Mouse (Mus musculus) embryo, embryonic 11 days (tissue): ENCODE results near the gene Cant1.

Experiments
- DNase-seq: peaks from one replicate; pipeline ENCODE4 v3.0.0-alpha.2; 2015

Gene Cant1

DNA sequence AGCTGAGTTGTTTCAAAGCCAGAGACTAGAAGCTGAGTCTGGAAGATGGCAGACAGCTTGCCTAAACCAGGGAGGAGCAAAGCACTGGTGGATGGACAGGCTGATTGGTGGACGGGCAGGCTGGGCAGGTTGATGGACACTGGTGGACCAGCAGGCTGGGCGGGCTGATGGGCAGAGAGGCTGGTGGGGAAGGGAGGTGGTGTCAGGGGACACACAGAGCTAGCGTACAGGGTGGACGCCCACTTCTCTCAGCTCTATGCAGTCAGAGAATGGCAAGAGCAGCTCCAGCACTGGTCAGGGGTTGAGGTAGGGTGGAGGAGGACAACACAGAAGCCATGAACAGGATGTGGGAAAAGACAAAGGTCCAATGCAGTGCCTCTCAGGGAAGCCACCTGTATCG, 49.6 kb downstream of the Cant1 start:
- DNase-seq = no peak

DNA sequence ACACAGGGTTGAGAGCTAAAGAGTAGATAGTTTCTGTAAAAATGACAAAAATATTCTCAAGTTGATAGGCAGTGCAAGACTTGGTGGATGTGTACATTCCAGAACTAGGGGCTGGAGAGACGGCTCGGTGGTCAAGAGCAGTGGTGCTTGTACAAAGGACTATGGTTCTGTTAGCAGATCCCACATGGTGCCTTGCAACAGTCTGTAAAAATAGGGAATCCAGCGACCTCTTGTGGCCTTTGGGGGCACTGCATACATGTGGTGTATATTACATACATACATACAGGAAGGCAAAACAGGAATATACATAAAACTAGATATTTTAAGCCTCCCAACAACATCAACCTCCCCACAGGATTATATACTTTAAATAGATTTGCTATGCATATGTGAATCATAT, 50.6 kb downstream of the Cant1 start:
- no peak for DNase-seq

DNA sequence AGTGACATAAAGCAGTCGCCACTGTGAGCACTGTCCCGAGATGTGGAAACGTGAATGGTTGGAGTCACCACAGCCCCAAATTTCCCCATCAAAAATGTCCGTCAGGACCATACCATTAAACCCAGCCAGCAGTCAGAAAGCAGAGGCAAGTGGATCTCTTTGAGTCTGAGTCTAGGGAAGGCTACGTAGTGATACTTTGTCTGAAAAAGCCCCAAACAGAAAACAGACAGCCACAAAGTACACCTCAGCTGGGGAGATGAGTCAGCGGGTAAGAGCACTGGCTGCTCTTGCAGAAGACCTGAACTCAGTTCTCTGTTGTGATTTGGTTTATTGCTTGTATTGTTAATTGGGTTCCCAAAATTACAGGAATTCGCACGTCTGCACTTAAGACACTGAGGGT, 52.3 kb downstream of the Cant1 start:
- no peak for DNase-seq

DNA sequence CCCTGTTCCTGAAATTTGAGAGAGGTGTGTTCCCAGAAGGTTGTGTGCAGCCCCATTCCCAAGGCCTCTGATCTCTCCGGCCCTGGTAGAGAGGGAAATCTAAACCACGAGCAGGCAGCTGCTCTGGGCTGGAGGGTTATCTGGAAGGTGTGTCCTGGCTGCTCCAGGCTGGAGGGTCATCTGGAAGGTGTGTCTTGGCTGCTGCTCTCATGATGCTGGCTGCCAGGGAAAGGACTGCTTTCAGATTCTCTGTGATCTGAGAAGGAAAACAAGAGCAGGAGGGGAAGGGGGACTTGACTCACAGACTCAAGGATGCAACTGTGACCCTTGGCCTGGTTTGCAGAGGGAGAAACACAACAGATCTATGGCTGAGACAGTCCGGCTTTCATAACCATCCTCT, 52.8 kb downstream of the Cant1 start:
- no peak for DNase-seq

DNA sequence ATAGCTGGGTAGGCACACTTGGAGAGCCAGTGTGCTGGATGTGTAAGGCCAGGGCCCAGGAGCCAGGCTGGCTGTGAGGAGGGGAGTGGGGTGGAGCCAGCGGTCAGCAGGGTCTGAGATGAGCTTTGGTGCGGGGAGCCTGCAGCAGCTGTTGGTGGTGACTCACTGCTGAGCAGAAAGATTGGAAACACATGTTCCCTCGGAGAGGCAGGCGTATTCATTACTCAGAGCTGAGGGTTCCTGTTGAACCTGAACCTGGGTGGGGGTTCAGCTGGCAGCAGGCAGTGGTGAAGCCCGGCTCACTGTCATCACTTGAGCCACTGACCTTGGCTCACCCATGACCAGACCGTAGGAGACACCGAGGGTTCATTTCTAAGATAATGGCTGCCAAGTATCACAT, 53.7 kb downstream of the Cant1 start:
- DNase-seq = peak; percentile 77

DNA sequence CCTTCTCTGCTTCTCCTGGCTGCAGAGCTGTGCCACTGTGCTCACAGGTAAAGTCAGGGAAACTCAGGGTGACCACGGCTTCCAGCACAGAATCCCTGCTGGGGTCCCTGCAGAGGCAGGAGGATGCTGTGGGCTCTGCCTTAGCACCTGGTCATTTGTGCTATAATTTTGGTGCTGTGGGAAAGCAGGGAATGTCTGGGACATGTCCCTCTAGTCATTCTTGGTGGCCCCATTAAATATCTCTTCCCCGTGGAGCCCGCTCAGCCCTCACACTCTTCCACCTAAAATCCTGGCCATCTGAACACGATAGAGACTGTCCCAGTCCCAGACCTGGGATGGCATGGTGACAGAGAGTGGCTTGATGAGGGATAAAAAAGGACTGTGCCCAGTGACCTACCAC, 54.9 kb downstream of the Cant1 start:
- no peak for DNase-seq

DNA sequence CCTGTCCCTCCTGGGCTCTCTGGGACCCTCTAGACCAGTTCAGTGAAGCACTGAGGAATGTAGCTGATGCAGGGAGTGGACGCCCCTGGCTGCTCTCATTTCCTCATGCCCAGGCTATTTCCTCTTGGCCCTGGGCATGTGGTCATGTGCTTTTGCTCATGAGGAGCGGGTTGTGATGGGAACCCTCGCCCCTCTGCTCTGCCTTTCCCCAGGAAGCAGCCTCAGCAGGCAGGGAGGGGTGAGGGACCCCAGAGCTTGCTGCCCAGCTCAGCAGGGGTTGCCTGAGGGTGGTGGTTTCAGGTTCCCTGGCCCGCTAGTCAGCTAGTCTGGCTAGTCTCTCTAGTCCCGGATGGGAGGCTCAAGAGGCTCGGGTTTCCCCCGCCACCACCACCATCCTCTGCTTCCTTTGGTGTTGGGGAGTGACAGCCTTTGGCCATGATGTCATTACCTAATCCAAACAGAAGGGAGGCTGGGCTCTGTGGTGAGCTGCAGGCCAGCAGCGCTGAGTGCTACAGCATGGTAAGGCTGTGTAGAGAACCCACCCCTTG, 55.8 kb downstream of the Cant1 start:
- DNase-seq = peak; percentile 79

DNA sequence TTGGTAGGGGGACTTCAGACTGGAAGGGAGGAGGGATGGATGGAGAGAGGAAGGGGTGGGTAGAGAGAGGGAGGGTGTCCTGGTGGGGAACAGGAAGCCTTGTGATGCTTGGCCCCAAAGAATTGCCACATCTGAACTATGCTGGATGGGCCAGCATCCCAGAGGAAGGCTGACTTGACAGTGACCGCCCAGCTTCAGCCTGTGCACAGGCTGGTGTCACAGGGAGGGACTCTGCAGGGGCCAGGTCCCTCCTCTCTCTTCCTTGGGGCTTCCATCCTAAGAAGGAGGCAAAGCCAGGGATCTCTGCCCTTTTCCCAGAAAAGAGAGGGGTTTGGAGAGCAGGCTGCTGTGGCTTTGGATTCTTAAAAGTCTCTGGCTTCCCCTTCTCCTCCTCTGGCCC, 56.4 kb downstream of the Cant1 start:
- DNase-seq = no peak

DNA sequence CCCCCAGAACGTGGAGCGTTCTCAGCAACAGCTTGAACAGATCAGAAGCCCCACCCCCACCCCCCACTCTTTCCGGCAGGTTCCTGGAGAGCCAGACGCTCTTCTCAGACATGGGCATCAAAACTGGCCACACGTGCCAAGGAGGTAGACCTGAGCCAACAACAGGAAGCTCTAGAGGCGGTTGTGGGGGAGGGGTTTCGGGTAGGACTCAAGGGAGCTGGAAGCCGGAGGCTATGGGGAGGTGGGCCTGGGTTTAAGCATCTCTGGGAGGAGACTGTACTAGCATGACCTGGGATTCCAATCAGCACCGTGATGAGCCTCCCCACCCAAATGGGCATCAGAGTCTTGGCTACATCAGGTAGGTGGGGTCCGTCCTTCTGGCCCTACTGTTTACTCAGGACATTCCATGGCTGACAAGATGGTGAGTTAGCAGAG, 58.0 kb downstream of the Cant1 start:
- no peak for DNase-seq

DNA sequence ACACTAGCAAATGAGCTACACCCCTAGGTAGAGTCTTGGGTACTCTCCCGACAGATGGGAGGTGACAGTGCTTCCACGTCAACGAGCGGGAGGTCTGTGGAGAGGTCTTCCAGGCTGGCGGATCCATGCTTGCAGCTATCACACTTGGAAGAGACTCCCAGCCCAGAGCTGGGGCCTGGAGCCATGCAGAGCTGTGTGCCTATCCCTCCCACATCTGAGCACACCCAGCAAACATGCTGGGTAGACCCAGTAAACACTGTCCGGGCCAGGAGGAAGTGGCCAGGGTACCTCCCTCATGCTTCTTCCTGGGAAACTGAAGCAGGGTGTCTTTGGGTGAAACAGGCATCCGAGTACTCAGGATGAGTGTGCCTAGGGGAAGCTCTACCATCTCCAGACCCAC, 58.4 kb downstream of the Cant1 start:
- DNase-seq = no peak
